Mouse (Mus musculus) heart, postnatal 0 days (tissue): ENCODE results near the gene Adal. TPM values are rescaled to one million over a fixed set of nuclear protein-coding genes. Genes with fewer than 3 reads are reported as not detected.

Experiments
- ATAC-seq: fragments of 200-750 bp; cut with Nextera tagmentation; 2 replicates; pipeline ENCODE4 v1.8.0; 2017; ENCODE audit warnings: low read depth, moderate number of reproducible peaks, moderate library complexity; ENCODE audit not compliant: insufficient read depth
- DNase-seq: peaks from one replicate; pipeline ENCODE4 v3.0.0-alpha.2; 2016; ENCODE audit warnings: low spot score
- H3K27ac ChIP-seq: fragments of 300-500 bp; sonication (generic); 2 replicates; pipeline ENCODE4 v1.5.1; 2014; ENCODE audit warnings: low read depth, mild to moderate bottlenecking
- H3K27me3 ChIP-seq: fragments of 300-500 bp; sonication (generic); 2 replicates; pipeline ENCODE4 v1.6.1; 2014; ENCODE audit warnings: low read length, mixed read lengths; ENCODE audit not compliant: control insufficient read depth, insufficient read depth
- H3K36me3 ChIP-seq: fragments of 300-500 bp; sonication (generic); replicated peaks from 2 replicates; pipeline ENCODE4 v1.6.1; 2014; ENCODE audit warnings: low read length, mixed read lengths; ENCODE audit not compliant: control insufficient read depth, insufficient read depth
- H3K4me1 ChIP-seq: fragments of 300-500 bp; sonication (generic); 2 replicates; pipeline ENCODE4 v1.6.1; 2014; ENCODE audit warnings: antibody characterized with exemption; ENCODE audit not compliant: control insufficient read depth, insufficient read depth
- H3K4me2 ChIP-seq: fragments of 300-500 bp; sonication (generic); 2 replicates; pipeline ENCODE4 v1.6.1; 2014; ENCODE audit warnings: low read depth, mild to moderate bottlenecking, low read length, moderate library complexity
- H3K4me3 ChIP-seq: fragments of 300-500 bp; sonication (generic); 2 replicates; pipeline ENCODE4 v1.5.1; 2014; ENCODE audit warnings: low read depth, low read length
- H3K9ac ChIP-seq: fragments of 300-500 bp; sonication (generic); replicated peaks from 2 replicates; pipeline ENCODE4 v1.6.1; 2014; ENCODE audit warnings: low read depth, low read length, mixed read lengths
- H3K9me3 ChIP-seq: fragments of 300-500 bp; sonication (generic); replicated peaks from 2 replicates; pipeline ENCODE4 v1.6.1; 2016; ENCODE audit warnings: low read length; ENCODE audit not compliant: control insufficient read depth
- CTCF ChIP-seq: IDR thresholded peaks from 2 replicates; pipeline ENCODE4 v1.5.1; 2016; ENCODE audit warnings: antibody characterized with exemption, control low read depth, low read depth
- EP300 ChIP-seq: IDR thresholded peaks from 2 replicates; pipeline ENCODE4 v1.6.1; 2016; ENCODE audit warnings: antibody characterized with exemption, low read depth
- WGBS: fragments of 180-500 bp; shearing (Covaris S2); extraction: QIAGEN DNeasy Blood & Tissue Kit; methylation state at CpG from one replicate; pipeline ENCODE4 v1.1.7; 2014; 5-methylcytosine and 5-hydroxymethylcytosine counted together
- polyA plus RNA-seq: library from polyadenylated mRNA; unstranded; fragments of >200 nt; fragmentation: Nextera tagmentation; extraction: Ambion mirVana; gene quantifications from 2 replicates; pipeline ENCODE4 v1.2.1, GENCODE M21; 2015
- total RNA-seq: library from RNA; depleted of rRNA; stranded (reverse); fragments of >200 nt; gene quantifications from 2 replicates; pipeline ENCODE4 v1.2.3, GENCODE M21; 2014; ENCODE audit warnings: low replicate concordance; rRNA removed

Adal gene
- total and polyA plus RNA-seq, 2 experiments from 2014 or later = 13.4 to 15.3 TPM

- 70% methylated on average over 5 of the region's 5 CpGs for WGBS
- DNase-seq (no peak), ATAC-seq (no peak)
- Histone ChIP-seq H3K9me3 (no peaks in the 10 kb centered on the region), H3K36me3 (peaks cover 64% of the 10 kb centered on the region), H3K4me3 (no peak overlapping the region), H3K4me2 (no peak overlapping the region), H3K27ac (no peak overlapping the region), H3K27me3 (no peaks in the 10 kb centered on the region), H3K9ac (no peak overlapping the region), H3K4me1 (no peaks in the 10 kb centered on the region)
- TF ChIP-seq EP300 (no peak), CTCF (no peak)
These were observed 43.2 kb downstream of the Adal start for GRCm38 (mm10) chr2:121183431-121183830.

- Histone ChIP-seq H3K9ac (no peak overlapping the region), H3K4me2 (no peak overlapping the region), H3K27ac (no peak overlapping the region), H3K36me3 (peaks cover 64% of the 10 kb centered on the region), H3K9me3 (no peaks in the 10 kb centered on the region), H3K27me3 (no peaks in the 10 kb centered on the region), H3K4me1 (no peaks in the 10 kb centered on the region), H3K4me3 (no peak overlapping the region)
- ATAC-seq = no peak
- TF ChIP-seq CTCF (no peak), EP300 (no peak)
- 94% methylated on average over 7 of the region's 7 CpGs for WGBS
- DNase-seq = no peak
These were observed 43.9 kb downstream of the Adal start for GRCm38 (mm10) chr2:121184142-121184541.

GRCm38 (mm10) chr2:121188530-121188929 lies 48.3 kb downstream of the Adal start:
- peak; percentile 47 for TF ChIP-seq CTCF
- no peak for TF ChIP-seq EP300
- ATAC-seq (no peak), DNase-seq (no peak)
- Histone ChIP-seq H3K4me3 (no peak overlapping the region), H3K27me3 (no peaks in the 10 kb centered on the region), H3K36me3 (peaks cover 74% of the 10 kb centered on the region), H3K27ac (no peak overlapping the region), H3K9me3 (no peaks in the 10 kb centered on the region), H3K9ac (no peak overlapping the region), H3K4me2 (no peak overlapping the region), H3K4me1 (no peaks in the 10 kb centered on the region)
- WGBS = 64% methylated on average over 1 of the region's 1 CpGs

GRCm38 (mm10) chr2:121195466-121195865 lies 55.2 kb downstream of the Adal start:
- no peak for DNase-seq
- Histone ChIP-seq H3K9ac (no peak overlapping the region), H3K4me1 (no peaks in the 10 kb centered on the region), H3K27me3 (no peaks in the 10 kb centered on the region), H3K4me2 (no peak overlapping the region), H3K27ac (no peak overlapping the region), H3K9me3 (no peaks in the 10 kb centered on the region), H3K36me3 (peaks cover 93% of the 10 kb centered on the region), H3K4me3 (no peak overlapping the region)
- WGBS = 85% methylated on average over 9 of the region's 9 CpGs
- no peak for TF ChIP-seq EP300
- no peak for ATAC-seq

GRCm38 (mm10) chr2:121204276-121204675 lies 64.0 kb downstream of the Adal start:
- H3K4me3 ChIP-seq = no peak overlapping the region
- ATAC-seq = no peak
- H3K9me3 ChIP-seq = no peaks in the 10 kb centered on the region
- TF ChIP-seq EP300 = no peak
- TF ChIP-seq CTCF = no peak
- peaks cover 92% of the 10 kb centered on the region for H3K36me3 ChIP-seq
- 91% methylated on average over 17 of the region's 17 CpGs for WGBS
- DNase-seq = no peak
- H3K27ac ChIP-seq = no peak overlapping the region
- H3K4me1 ChIP-seq = no peaks in the 10 kb centered on the region
- no peak overlapping the region for H3K9ac ChIP-seq
- H3K4me2 ChIP-seq = no peak overlapping the region
- H3K27me3 ChIP-seq = no peaks in the 10 kb centered on the region

Other genes with a start within 250 kb of the Adal start
- gene Ubr1, start 169.7 kb upstream of the Adal start, total RNA-seq = 11.7 and 28.9 TPM in 2 replicates
- gene Ubr1, start 169.7 kb upstream of the Adal start, polyA plus RNA-seq = 13.6 and 14.3 TPM in 2 replicates
- 3.3 and 8.9 TPM in 2 replicates for gene Tmem62, start 163.4 kb upstream of the Adal start, total RNA-seq
- 2.4 and 2.7 TPM in 2 replicates for gene Tmem62, start 163.4 kb upstream of the Adal start, polyA plus RNA-seq
- gene Ccndbp1, start 132.0 kb upstream of the Adal start, total RNA-seq = 25.5 and 34.0 TPM in 2 replicates
- gene Ccndbp1, start 132.0 kb upstream of the Adal start, polyA plus RNA-seq = 42.4 TPM in 2 replicates
- gene Epb42, start 103.4 kb upstream of the Adal start, total RNA-seq = 0.27 TPM in 1 of 2 replicates, not detected in the other
- gene Epb42, start 103.4 kb upstream of the Adal start, polyA plus RNA-seq = 0.26 and 0.56 TPM in 2 replicates
- not detected in 2 replicates for gene Tgm5, start 54.6 kb upstream of the Adal start, total RNA-seq
- not detected in 2 replicates for gene Tgm5, start 54.6 kb upstream of the Adal start, polyA plus RNA-seq
- gene Tgm7, start 30.6 kb upstream of the Adal start, total RNA-seq = not detected in 2 replicates
- not detected in 2 replicates for gene Tgm7, start 30.6 kb upstream of the Adal start, polyA plus RNA-seq
- gene Lcmt2, start 225 bp downstream of the Adal start, total RNA-seq = 6.1 and 8.4 TPM in 2 replicates
- 15.4 and 19.1 TPM in 2 replicates for gene Lcmt2, start 225 bp downstream of the Adal start, polyA plus RNA-seq
- gene Tubgcp4, start 30.2 kb downstream of the Adal start, total RNA-seq = 9.6 and 20.8 TPM in 2 replicates
- 12.3 and 13.0 TPM in 2 replicates for gene Tubgcp4, start 30.2 kb downstream of the Adal start, polyA plus RNA-seq
- gene Zscan29, start 30.7 kb downstream of the Adal start, total RNA-seq = 4.2 and 4.8 TPM in 2 replicates
- 5.1 and 5.6 TPM in 2 replicates for gene Zscan29, start 30.7 kb downstream of the Adal start, polyA plus RNA-seq
- gene Trp53bp1, start 131.0 kb downstream of the Adal start, total RNA-seq = 74.4 and 79.6 TPM in 2 replicates
- gene Trp53bp1, start 131.0 kb downstream of the Adal start, polyA plus RNA-seq = 18.5 and 20.3 TPM in 2 replicates
- gene Map1a, start 149.2 kb downstream of the Adal start, total RNA-seq = 14.5 and 24.9 TPM in 2 replicates
- 3.7 and 4.8 TPM in 2 replicates for gene Map1a, start 149.2 kb downstream of the Adal start, polyA plus RNA-seq
- 4.4 and 5.2 TPM in 2 replicates for gene Ppip5k1, start 215.0 kb downstream of the Adal start, total RNA-seq
- 8.5 and 9.0 TPM in 2 replicates for gene Ppip5k1, start 215.0 kb downstream of the Adal start, polyA plus RNA-seq
- gene Ckmt1, start 217.3 kb downstream of the Adal start, total RNA-seq = 0.54 and 1.4 TPM in 2 replicates
- gene Ckmt1, start 217.3 kb downstream of the Adal start, polyA plus RNA-seq = 2.6 TPM in 2 replicates
- gene Strc, start 246.7 kb downstream of the Adal start, total RNA-seq = not detected in 2 replicates
- gene Strc, start 246.7 kb downstream of the Adal start, polyA plus RNA-seq = not detected in 2 replicates